Mouse (Mus musculus): ENCODE results near the gene Shisa8.

DNA sequence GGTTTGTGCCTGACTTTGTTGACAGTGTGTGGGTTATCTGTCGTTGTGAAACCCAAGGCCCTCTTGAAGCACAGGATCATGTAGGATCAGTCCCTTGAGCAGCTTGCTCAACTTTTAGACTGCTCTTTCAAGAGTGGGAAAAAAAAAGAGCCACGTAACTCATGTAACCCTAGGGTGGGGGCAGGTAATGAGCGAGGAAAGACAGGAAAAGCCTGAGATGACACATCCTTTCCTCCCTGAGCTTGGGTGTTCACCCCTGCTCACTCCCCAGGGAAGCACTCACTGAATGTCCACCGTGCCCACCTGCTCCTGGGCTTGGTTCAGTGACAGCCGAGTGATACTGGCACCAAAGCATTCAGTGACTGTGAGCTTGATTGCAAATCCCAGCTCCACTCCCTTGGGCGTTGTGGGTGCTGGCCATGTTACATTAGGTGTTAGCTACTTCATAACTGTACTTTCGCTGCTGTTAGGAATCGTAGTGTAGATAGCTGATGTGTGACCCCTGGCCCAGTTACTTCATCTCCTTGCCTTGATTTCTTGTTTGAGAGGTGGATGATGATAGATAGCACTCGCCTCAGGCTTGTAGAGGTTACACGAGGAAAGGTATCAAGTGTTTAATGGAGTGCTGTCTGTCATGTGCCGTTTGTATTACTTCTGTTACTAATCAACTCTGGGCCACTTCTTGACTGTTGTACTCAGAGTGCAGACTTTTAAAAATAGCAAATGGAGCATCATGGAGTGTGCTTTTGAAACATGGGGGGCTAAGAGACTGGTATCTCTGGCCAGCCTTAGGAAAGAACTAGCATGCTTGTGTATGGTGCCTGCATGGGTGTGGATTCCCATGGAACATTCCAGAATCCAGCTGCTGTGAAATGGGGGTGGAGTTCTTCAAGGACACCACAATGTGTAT lies 51.6 kb downstream of the Shisa8 start:
- TF ChIP-seq CTCF (IDR thresholded peaks at IDR 0.05; ENCODE audit: low read depth) (no peak), EP300 (IDR thresholded peaks at IDR 0.05; ENCODE audit: low read depth) (no peak)

Measured in heart, postnatal 0 days (tissue).